Comparison of ENCODE assay signal across 9 mouse cellular contexts in genomic region chr3:96236834-96237334, GRCm38 (mm10). TPM values are rescaled to one million over a fixed set of nuclear protein-coding genes. Genes with fewer than 3 reads are reported as not detected.
A peak's percentile ranks its signal among the peaks of the same experiment; 100 is the strongest.
DNase-seq lines count a peak whose midpoint lies in the region; ATAC-seq and TF ChIP-seq lines count a peak whose summit lies in the region.
"Had no signal": no experiment of that assay in that cellular context is flagged by ENCODE, and none has a peak within 500 bp of the region (broad histone marks: within the 10 kb centered on the region; RNA-seq: fewer than 3 reads in every experiment).

No protein-coding gene starts in this region.

- TF ChIP-seq CTCF in MEL (IDR thresholded peaks at IDR 0.05 in 2 of 3, conservative IDR thresholded peaks at IDR 0.05 in 1 of 3; ENCODE audit: control insufficient read depth in 1 of 3, insufficient read depth in 1 of 3, low read depth in 2 of 3, low read length in 3 of 3, poor library complexity in 1 of 3, severe bottlenecking in 1 of 3) = no peak

- H3K9ac ChIP-seq in heart, embryonic 15.5 days = peak overlapping the region; percentile 65; the same call in 1 of the 2 replicates
- peak overlapping the region; percentile 74 for H3K9ac ChIP-seq in MEL (ENCODE audit: control insufficient read depth, low read depth, low read length, poor library complexity, severe bottlenecking)
- H3K9ac ChIP-seq in hindbrain, embryonic 13.5 days = peak overlapping the region; percentile 53; the same call in 1 of the 2 replicates
- peak overlapping the region; percentile 54; the same call in 1 of the 2 replicates for H3K9ac ChIP-seq in midbrain, embryonic 13.5 days (replicated peaks)

- TF ChIP-seq POLR2A in MEL (IDR thresholded peaks at IDR 0.05; ENCODE audit: control insufficient read depth in 1 of 2, insufficient read depth in 1 of 2, low read depth in 1 of 2, low read length in 2 of 2, poor library complexity in 1 of 2) = no peak

- peak overlapping the region; percentile 69 for H3K27ac ChIP-seq in heart, embryonic 15.5 days
- H3K27ac ChIP-seq in MEL (ENCODE audit: control insufficient read depth, low read depth, low read length) = peak overlapping the region; percentile 93
- H3K27ac ChIP-seq in hindbrain, embryonic 13.5 days = no peak overlapping the region
- H3K27ac ChIP-seq in midbrain, embryonic 13.5 days = no peak overlapping the region

- H3K9me3 ChIP-seq in heart, embryonic 15.5 days (replicated peaks) = no peaks in the 10 kb centered on the region
- H3K9me3 ChIP-seq in MEL (replicated peaks; ENCODE audit: insufficient read depth, low read length) = no peaks in the 10 kb centered on the region
- H3K9me3 ChIP-seq in hindbrain, embryonic 13.5 days = no peaks in the 10 kb centered on the region
- H3K9me3 ChIP-seq in midbrain, embryonic 13.5 days = no peaks in the 10 kb centered on the region

- intact Hi-C loops in heart, postnatal 36 days (cut with DNase I) = loop anchor here (2.0 kb wide), 1 partner anchor 16 kb away; the partner anchor contains the start of genes Hist2h2ac and Hist2h2be

- peak overlapping the region; percentile 65 for H3K4me2 ChIP-seq in heart, embryonic 15.5 days
- peak overlapping the region; percentile 45 for H3K4me2 ChIP-seq in hindbrain, embryonic 13.5 days
- H3K4me2 ChIP-seq in midbrain, embryonic 13.5 days (replicated peaks) = peak overlapping the region; percentile 57

- 79% methylated on average over 4 of the region's 4 CpGs for WGBS in heart, embryonic 15.5 days
- 82% methylated on average over 4 of the region's 4 CpGs for WGBS in hindbrain, embryonic 13.5 days
- 85% methylated on average over 4 of the region's 4 CpGs for WGBS in midbrain, embryonic 13.5 days

- H3K36me3 ChIP-seq in heart, embryonic 15.5 days = no peaks in the 10 kb centered on the region
- H3K36me3 ChIP-seq in MEL (ENCODE audit: control insufficient read depth in 1 of 2, insufficient read depth in 2 of 2, low read length in 2 of 2) = peaks cover 0 to 23% of the 10 kb centered on the region in 2 experiments; a peak in 2 of 4 replicates
- H3K36me3 ChIP-seq in hindbrain, embryonic 13.5 days = no peaks in the 10 kb centered on the region
- no peaks in the 10 kb centered on the region for H3K36me3 ChIP-seq in midbrain, embryonic 13.5 days

- no peak for DNase-seq in heart, postnatal 36 days
- DNase-seq in MEL (ENCODE audit: low read depth, low spot score) = no peak
- DNase-seq in yolk sac, embryonic 10.5 days (ENCODE audit: low spot score) = no peak
- no peak for DNase-seq in cerebellum, adult 18-20 months
- no peak for DNase-seq in urinary bladder, postnatal 14 days (ENCODE audit: low spot score)
- DNase-seq: kidney, postnatal 36 days had no signal

- no peaks in the 10 kb centered on the region for H3K27me3 ChIP-seq in heart, embryonic 15.5 days
- H3K27me3 ChIP-seq in MEL (ENCODE audit: control insufficient read depth in 1 of 2, insufficient read depth in 2 of 2, low read length in 2 of 2) = no peaks in the 10 kb centered on the region
- no peaks in the 10 kb centered on the region for H3K27me3 ChIP-seq in hindbrain, embryonic 13.5 days
- H3K27me3 ChIP-seq in midbrain, embryonic 13.5 days = no peaks in the 10 kb centered on the region

- TF ChIP-seq EP300 in MEL (IDR thresholded peaks at IDR 0.05; ENCODE audit: low read depth in 1 of 2, low read length in 2 of 2) = no peak

- H3K4me1 ChIP-seq in heart, embryonic 15.5 days (replicated peaks) = peaks cover 19% of the 10 kb centered on the region
- H3K4me1 ChIP-seq in MEL (ENCODE audit: control insufficient read depth in 1 of 2, insufficient read depth in 2 of 2, low read length in 2 of 2) = peaks cover 0 to 23% of the 10 kb centered on the region in 2 experiments; a peak in 2 of 4 replicates
- peaks cover 22% of the 10 kb centered on the region for H3K4me1 ChIP-seq in hindbrain, embryonic 13.5 days (replicated peaks)
- peaks cover 24% of the 10 kb centered on the region for H3K4me1 ChIP-seq in midbrain, embryonic 13.5 days (replicated peaks)

- ATAC-seq in heart, embryonic 15.5 days (replicated peaks; ENCODE audit: insufficient number of reproducible peaks, insufficient read depth, low FRiP score, low read depth) = no peak
- no peak for ATAC-seq in hindbrain, embryonic 13.5 days (ENCODE audit: low FRiP score)
- ATAC-seq in midbrain, embryonic 13.5 days = no peak

- peak overlapping the region; percentile 55 for H3K4me3 ChIP-seq in heart, embryonic 15.5 days
- peak overlapping the region; percentile 1 to 57 for H3K4me3 ChIP-seq in MEL (ENCODE audit: control insufficient read depth in 1 of 2, insufficient read depth in 1 of 2, low read depth in 2 of 2, low read length in 2 of 2)
- 0 out of 2 replicates have a peak overlapping the region, but pooled peaks have one; percentile 36 for H3K4me3 ChIP-seq in hindbrain, embryonic 13.5 days
- peak overlapping the region; percentile 40; the same call in 1 of the 2 replicates for H3K4me3 ChIP-seq in midbrain, embryonic 13.5 days (replicated peaks)

- peaks cover 4% of the 10 kb centered on the region; the same call in 1 of the 2 replicates for H3K79me2 ChIP-seq in MEL (ENCODE audit: control insufficient read depth, insufficient read depth, low read length, poor library complexity)

- no peak for TF ChIP-seq RAD21 in MEL (IDR thresholded peaks at IDR 0.05; ENCODE audit: low read depth, low read length)

TF ChIP-seq in MEL, 35 proteins besides CTCF, POLR2A, EP300 and RAD21 (continues in another document):
- no peak for TF ChIP-seq MXI1 (IDR thresholded peaks at IDR 0.05; ENCODE audit: low read depth, low read length)
- no peak for TF ChIP-seq POLR2AphosphoS2 (IDR thresholded peaks at IDR 0.05; ENCODE audit: low read length)
- no peak for TF ChIP-seq KAT2A (conservative IDR thresholded peaks at IDR 0.05; ENCODE audit: low read depth, low read length)
- TF ChIP-seq USF1 (IDR thresholded peaks at IDR 0.05; ENCODE audit: low read depth, low read length) = no peak
- no peak for TF ChIP-seq MEF2A (IDR thresholded peaks at IDR 0.05; ENCODE audit: extremely low read depth, insufficient replicate concordance, low read depth, low read length, poor library complexity, severe bottlenecking)
- no peak for TF ChIP-seq ZC3H11A (IDR thresholded peaks at IDR 0.05; ENCODE audit: low read depth, low read length)
- TF ChIP-seq ETS1 (IDR thresholded peaks at IDR 0.05; ENCODE audit: low read depth, low read length) = no peak
- no peak for TF ChIP-seq SMC3 (IDR thresholded peaks at IDR 0.05; ENCODE audit: low read depth, low read length)
- TF ChIP-seq CHD2 (IDR thresholded peaks at IDR 0.05; ENCODE audit: low read length) = no peak
- no peak for TF ChIP-seq MAFK (IDR thresholded peaks at IDR 0.05; ENCODE audit: borderline replicate concordance, low read depth, low read length)
- no peak for TF ChIP-seq TCF12 (IDR thresholded peaks at IDR 0.05; ENCODE audit: low read depth, low read length)

RNA-seq across cellular contexts. Expression of gene Hist2h3c2, which starts 2.0 kb away (rescaled TPM):
- 3.9 and 5.1 TPM in 2 replicates for polyA plus RNA-seq in heart, embryonic 15.5 days (2015; fragmentation: Nextera tagmentation; extraction: Ambion mirVana)
- total RNA-seq in heart, postnatal 36 days (2021) = 10 to 100 TPM in 1 of 2 experiments, 1 to 10 TPM in 1; 8.9 to 10.6 TPM
- 2,744 and 3,348 TPM in 2 replicates for total RNA-seq in MEL (2012; rRNA removed)
- 1,000 to 10,000 TPM in 1 of 2 experiments, 1 to 10 TPM in 1; 8.2 to 1,897 TPM for polyA plus RNA-seq in MEL (2012; ENCODE audit: insufficient read depth in 1 of 2, insufficient read length in 2 of 2, low read depth in 1 of 2, low replicate concordance in 2 of 2, missing spikeins in 1 of 2)
- 4.1 and 5.3 TPM in 2 replicates for polyA plus RNA-seq in hindbrain, embryonic 13.5 days (2015; fragmentation: Nextera tagmentation; extraction: Ambion mirVana)
- polyA plus RNA-seq in midbrain, embryonic 13.5 days (2015; fragmentation: Nextera tagmentation; extraction: Ambion mirVana) = 6.9 and 7.8 TPM in 2 replicates

RNA-seq across cellular contexts. Expression of gene Hist2h2aa2, which starts 3.2 kb away (rescaled TPM):
- polyA plus RNA-seq in heart, embryonic 15.5 days (2015; fragmentation: Nextera tagmentation; extraction: Ambion mirVana) = 37.0 and 45.9 TPM in 2 replicates
- 100 to 1,000 TPM; 243 to 253 TPM for total RNA-seq in heart, postnatal 36 days (2021)
- total RNA-seq in MEL (2012; rRNA removed) = 11,232 and 13,053 TPM in 2 replicates
- 10 to 100 TPM in 1 of 2 experiments, not detected in 1; 18.4 TPM for polyA plus RNA-seq in MEL (2012; ENCODE audit: insufficient read depth in 1 of 2, insufficient read length in 2 of 2, low read depth in 1 of 2, low replicate concordance in 2 of 2, missing spikeins in 1 of 2)
- polyA plus RNA-seq in hindbrain, embryonic 13.5 days (2015; fragmentation: Nextera tagmentation; extraction: Ambion mirVana) = 64.9 and 67.2 TPM in 2 replicates
- 75.5 and 102 TPM in 2 replicates for polyA plus RNA-seq in midbrain, embryonic 13.5 days (2015; fragmentation: Nextera tagmentation; extraction: Ambion mirVana)

RNA-seq across cellular contexts. Expression of gene Hist2h2aa1, which starts 8.4 kb away (rescaled TPM):
- 13.6 and 15.1 TPM in 2 replicates for polyA plus RNA-seq in heart, embryonic 15.5 days (2015; fragmentation: Nextera tagmentation; extraction: Ambion mirVana)
- total RNA-seq in heart, postnatal 36 days (2021) = 10 to 100 TPM in 1 of 2 experiments, 1 to 10 TPM in 1; 6.4 to 16.6 TPM
- total RNA-seq in MEL (2012; rRNA removed) = 3,456 and 4,103 TPM in 2 replicates
- 1 to 10 TPM in 1 of 2 experiments, not detected in 1; 1.5 TPM for polyA plus RNA-seq in MEL (2012; ENCODE audit: insufficient read depth in 1 of 2, insufficient read length in 2 of 2, low read depth in 1 of 2, low replicate concordance in 2 of 2, missing spikeins in 1 of 2)
- 15.6 and 29.2 TPM in 2 replicates for polyA plus RNA-seq in hindbrain, embryonic 13.5 days (2015; fragmentation: Nextera tagmentation; extraction: Ambion mirVana)
- polyA plus RNA-seq in midbrain, embryonic 13.5 days (2015; fragmentation: Nextera tagmentation; extraction: Ambion mirVana) = 23.2 and 42.5 TPM in 2 replicates

RNA-seq across cellular contexts. Expression of gene Hist2h3c1, which starts 9.6 kb away (rescaled TPM):
- 0.72 and 1.0 TPM in 2 replicates for polyA plus RNA-seq in heart, embryonic 15.5 days (2015; fragmentation: Nextera tagmentation; extraction: Ambion mirVana)
- total RNA-seq in heart, postnatal 36 days (2021) = not detected
- total RNA-seq in MEL (2012; rRNA removed) = 1.3 and 1.5 TPM in 2 replicates
- not detected for polyA plus RNA-seq in MEL (2012; ENCODE audit: insufficient read depth in 1 of 2, insufficient read length in 2 of 2, low read depth in 1 of 2, low replicate concordance in 2 of 2, missing spikeins in 1 of 2)
- polyA plus RNA-seq in hindbrain, embryonic 13.5 days (2015; fragmentation: Nextera tagmentation; extraction: Ambion mirVana) = 0.62 TPM in 1 of 2 replicates, not detected in the other
- polyA plus RNA-seq in midbrain, embryonic 13.5 days (2015; fragmentation: Nextera tagmentation; extraction: Ambion mirVana) = 0.34 TPM in 2 replicates

RNA-seq across cellular contexts. Expression of gene Hist2h2be, which starts 16.0 kb away (rescaled TPM):
- polyA plus RNA-seq in heart, embryonic 15.5 days (2015; fragmentation: Nextera tagmentation; extraction: Ambion mirVana) = 7.3 and 8.1 TPM in 2 replicates
- total RNA-seq in heart, postnatal 36 days (2021) = 10 to 100 TPM in 1 of 2 experiments, 1 to 10 TPM in 1; 8.3 to 10.5 TPM
- total RNA-seq in MEL (2012; rRNA removed) = 1.6 and 1.8 TPM in 2 replicates
- polyA plus RNA-seq in MEL (2012; ENCODE audit: insufficient read depth in 1 of 2, insufficient read length in 2 of 2, low read depth in 1 of 2, low replicate concordance in 2 of 2, missing spikeins in 1 of 2) = 1 to 10 TPM in 1 of 2 experiments, not detected in 1; 3.2 TPM
- polyA plus RNA-seq in hindbrain, embryonic 13.5 days (2015; fragmentation: Nextera tagmentation; extraction: Ambion mirVana) = 4.3 TPM in 2 replicates
- 5.9 and 6.5 TPM in 2 replicates for polyA plus RNA-seq in midbrain, embryonic 13.5 days (2015; fragmentation: Nextera tagmentation; extraction: Ambion mirVana)

Comparison
In these comparisons a context has a peak if more than half of its experiments do, and no peak if none do; other contexts are left out.
1. H3K27ac ChIP-seq: peak in heart, embryonic 15.5 days (single experiment) and MEL (single experiment); none in hindbrain, embryonic 13.5 days (single experiment) and midbrain, embryonic 13.5 days (single experiment).
2. Peak in every context shown above with its lines, with median percentiles within 50 percentile points of each other: H3K4me2 ChIP-seq, H3K4me3 ChIP-seq and H3K9ac ChIP-seq.